Mouse (Mus musculus) heart, postnatal 25 days (tissue): ENCODE data around the gene Rpl12. TPM values are rescaled to one million over a fixed set of nuclear protein-coding genes. Genes with fewer than 3 reads are reported as not detected.

Experiments used
- DNase-seq: peaks from one replicate; pipeline ENCODE4 v3.0.0; 2022; ENCODE audit warnings: low spot score
- intact Hi-C: fragments of 180-260 bp; cut with DNase I; formaldehyde crosslinking; loops from one replicate; pipeline ENCODE4 v1.15.1; 2025
- total RNA-seq, 2 experiments: library from RNA; stranded (reverse); gene quantifications; 2 replicates each; pipeline ENCODE4 v1.2.3; 2021

Rpl12 gene
- 10 to 100 TPM; 54.8 to 58.8 TPM for total RNA-seq

DNA sequence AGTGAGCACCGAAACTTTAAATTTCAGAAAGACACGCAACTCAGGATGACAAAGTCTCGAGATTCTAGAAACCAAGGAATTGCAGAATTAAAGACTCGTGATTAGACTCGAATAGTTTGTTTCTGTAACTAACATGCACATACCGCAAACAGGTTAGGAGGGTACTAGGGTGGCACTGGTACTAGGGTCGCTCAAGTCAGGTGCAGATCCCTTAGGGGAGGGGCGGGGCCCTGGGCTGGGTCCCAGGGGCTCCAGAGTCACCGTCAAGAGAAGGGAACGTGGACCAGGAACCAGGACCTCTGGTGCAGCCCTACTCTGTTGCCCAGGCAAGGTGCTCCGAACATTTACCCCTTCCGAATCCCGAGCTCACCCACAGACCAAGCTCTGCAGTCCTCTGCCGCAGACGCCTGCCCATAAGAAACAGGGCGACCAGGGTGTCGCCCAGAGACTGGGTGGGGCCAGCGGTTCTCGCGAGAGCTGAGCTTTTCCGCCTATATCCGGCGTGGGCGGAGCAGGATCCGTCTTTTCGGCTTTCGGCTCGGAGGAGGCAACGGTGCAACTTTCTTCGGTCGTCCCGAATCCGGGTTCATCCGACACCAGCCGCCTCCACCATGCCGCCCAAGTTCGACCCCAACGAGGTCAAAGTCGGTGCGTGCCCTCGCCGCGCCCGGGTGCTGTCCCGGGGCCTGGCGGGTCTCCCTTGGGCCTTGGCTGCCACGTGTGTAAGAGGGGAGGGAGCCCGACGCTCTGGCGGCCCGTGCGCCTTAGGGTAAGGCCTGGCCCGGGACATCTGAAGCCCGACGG lies at the start of gene Rpl12, which contains the start of gene Lrsam1:
Gene Rpl12, plus strand, starts transcription at position 368 of the 804 bp plus-strand sequence.
Gene Lrsam1, minus strand, starts transcription at position 423 of the 804 bp plus-strand sequence.
- peak; percentile 90 for DNase-seq
- intact Hi-C loops: no loop called here

DNA sequence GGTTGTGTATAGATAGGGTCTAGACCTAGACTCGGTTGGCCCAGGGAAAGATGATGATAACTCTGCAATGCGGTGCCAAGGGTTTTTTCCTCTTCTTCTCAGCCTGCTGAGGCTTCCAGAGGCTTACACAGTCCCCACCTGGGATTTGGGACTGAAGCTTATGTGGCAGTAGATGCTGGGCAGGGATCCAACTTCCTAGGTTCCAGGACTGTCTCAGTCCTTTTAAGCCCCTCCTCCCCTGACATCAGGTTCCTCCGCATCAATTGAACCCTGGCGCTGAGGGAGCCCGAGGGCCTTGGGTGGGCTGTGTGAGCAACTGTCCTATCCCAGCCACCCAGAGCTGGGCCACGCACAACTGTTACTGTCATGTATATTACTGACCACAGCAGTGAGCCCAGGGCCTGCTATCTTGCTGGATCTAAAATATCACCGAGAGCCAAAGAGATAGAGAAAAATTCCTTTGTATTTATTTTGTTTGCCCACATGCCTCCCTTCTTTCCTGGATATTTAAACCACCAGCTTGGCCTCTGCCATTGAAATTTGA lies 49.6 kb upstream of the Rpl12 start:
- intact Hi-C loops: loop anchor here (1.0 to 2.0 kb wide), 2 partner anchors 35 to 46 kb away; partner anchors contain the start of gene Fam129b

DNA sequence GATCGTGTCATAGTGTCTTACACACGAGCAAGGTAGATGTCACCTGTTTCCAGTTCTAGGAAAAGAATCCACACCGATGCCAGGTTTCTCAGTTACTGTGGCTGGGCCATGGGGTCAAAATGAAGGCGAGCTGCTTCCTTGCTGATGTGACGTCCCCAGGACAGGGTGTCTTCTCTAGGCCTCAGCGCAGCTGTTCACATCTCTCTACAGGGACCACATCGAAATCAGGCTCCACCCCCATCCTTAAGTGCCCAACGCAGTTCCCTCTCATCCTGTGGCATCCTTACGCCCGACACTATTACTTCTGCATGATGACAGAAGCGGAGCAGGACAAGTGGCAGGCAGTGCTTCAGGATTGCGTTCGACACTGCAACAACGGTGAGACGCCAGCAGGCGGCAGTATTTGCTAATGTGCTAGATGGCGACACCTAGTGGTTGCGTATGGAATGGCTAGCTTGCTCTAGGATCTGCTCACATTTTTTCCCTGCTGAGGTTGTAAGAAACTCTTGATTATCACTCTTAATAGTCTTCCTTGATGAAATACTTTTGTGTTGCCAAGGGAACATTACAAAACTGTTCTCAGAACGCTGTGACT lies 49.1 kb upstream of the Rpl12 start:
- DNase-seq: peak; percentile 50
- intact Hi-C loops: loop anchor here (1.0 to 2.0 kb wide), 2 partner anchors 36 to 47 kb away; partner anchors contain the start of gene Fam129b

More for the DNA sequence above, 49.6 kb upstream of the Rpl12 start:
- DNase-seq: no peak

DNA sequence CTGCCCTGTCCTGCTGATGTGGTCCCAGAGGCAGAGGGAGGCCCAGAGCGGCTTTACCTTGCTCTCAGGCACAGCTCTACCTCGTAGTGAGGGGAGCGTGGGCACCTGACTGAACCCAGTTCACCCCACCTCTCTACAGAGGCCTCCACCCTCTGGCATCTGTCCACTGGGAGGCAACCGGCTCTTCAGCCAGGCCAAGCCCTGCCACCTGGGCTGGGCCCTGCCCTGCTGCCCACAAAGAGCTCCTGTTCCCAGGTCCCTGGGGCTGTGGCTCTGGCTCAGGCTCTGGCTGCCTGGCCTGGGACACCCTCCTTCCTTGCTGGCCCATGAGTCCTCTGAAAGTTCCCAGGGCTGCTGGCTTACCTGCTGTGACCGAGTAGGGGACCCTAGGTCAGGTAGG lies 47.0 kb upstream of the Rpl12 start:
- no peak for DNase-seq
- intact Hi-C loops: no loop called here

DNA sequence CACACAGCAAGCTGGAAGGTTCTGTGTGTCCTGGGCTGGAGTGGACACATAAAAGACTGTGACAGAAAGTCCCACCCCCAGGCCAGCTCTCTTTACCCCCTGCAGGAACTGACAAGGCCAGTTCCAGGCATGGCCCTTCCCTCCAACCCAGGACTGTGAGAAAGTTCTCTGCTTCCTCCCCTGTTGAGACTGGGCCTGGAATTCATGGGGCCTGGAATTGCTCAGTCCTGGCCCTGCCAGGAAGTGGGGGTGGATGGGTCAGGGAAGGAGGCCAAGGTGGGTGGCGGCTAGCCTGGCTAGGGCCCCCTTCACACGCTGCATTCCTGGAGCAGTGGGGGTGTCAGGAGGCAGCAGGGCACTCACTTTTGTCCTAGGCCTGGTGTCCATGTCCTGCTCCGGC lies 46.5 kb upstream of the Rpl12 start:
- intact Hi-C loops: no loop called here
- peak; percentile 73 for DNase-seq

DNA sequence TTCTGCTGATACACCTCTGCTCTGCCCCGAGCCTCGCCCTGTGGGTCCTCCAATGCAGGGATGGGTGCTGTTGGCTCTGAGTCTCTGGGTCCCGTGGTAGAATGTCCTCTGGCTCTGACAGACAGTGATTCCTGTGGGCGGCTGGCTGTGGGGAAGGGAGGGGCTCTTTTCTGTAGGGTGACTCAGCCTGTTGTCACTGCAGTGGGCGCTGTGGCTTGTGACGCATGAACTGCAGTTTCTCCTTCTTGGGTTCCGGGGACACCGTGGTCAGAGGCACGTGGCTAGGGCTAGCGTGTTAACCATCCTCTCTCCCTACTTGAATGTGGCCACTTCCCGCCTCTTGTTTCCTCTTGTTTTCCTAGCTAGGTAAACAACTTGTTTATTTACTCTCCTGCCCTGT lies 43.8 kb upstream of the Rpl12 start:
- intact Hi-C loops: no loop called here
- peak; percentile 54 for DNase-seq

DNA sequence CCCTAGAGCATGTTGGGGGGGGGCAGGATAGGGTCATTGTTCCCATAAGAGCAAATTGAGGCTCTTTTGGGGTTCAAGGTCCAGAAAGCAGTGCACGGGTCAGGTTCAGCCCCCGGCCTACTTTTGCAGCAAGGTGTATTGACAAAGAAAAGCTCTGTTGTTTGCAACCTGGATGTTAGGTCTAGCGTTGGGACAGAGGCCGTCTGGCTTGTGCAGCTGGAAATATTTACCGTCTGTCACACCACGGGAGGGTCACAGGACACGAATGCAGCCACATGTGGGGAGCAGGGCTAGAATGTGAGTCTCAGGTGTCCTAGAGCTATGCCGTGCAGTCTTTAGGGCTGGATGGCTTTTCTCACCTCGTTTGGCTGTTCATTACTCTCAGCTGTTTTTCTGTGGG lies 43.0 kb upstream of the Rpl12 start:
- intact Hi-C loops: no loop called here
- no peak for DNase-seq

DNA sequence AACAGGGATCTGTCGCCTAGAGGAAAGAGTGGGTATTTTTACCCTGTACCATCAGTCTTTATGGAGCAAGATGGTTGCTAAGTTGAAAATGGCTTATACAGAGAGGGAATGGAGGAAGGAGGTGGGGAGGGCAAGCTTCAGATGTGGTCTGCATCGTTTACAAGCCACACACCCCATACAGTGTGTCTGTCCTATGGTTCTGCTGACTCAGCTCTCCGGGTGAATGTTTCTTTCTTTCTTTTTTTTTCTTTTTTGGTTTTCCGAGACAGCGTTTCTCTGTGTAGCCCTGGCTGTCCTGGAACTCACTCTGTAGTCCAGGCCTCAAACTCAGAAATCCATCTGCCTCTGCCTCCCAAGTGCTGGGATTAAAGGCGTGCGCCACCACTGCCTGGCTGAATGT lies 40.1 kb upstream of the Rpl12 start:
- DNase-seq: no peak
- intact Hi-C loops: no loop called here

DNA sequence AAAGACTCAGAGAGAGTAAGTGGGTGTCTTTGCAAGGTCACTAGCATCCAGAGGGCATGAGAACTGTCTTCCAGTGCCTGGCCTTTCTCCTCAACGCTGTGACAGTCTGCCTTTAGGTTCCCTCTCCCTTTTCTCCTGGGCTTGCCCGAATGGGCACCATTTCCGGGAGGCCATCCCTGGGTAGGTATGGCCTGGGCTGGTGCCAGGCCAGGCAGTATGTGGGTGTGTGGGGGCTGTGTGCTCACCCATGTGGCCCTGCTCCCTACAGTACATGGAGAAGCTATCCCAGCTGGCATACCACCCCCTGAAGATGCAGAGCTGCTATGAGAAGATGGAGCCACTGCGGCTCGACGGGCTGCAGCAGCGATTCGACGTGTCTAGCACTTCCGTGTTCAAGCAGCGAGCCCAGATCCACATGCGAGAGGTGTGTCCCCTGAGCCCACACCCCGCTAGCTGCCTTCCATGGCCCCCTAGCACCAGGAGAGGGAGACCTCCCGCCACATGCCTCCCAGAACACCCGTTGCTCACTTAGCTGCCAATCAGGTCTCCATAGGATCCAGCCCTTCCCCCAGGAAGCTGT lies 39.5 kb upstream of the Rpl12 start:
- intact Hi-C loops: no loop called here
- DNase-seq: no peak

DNA sequence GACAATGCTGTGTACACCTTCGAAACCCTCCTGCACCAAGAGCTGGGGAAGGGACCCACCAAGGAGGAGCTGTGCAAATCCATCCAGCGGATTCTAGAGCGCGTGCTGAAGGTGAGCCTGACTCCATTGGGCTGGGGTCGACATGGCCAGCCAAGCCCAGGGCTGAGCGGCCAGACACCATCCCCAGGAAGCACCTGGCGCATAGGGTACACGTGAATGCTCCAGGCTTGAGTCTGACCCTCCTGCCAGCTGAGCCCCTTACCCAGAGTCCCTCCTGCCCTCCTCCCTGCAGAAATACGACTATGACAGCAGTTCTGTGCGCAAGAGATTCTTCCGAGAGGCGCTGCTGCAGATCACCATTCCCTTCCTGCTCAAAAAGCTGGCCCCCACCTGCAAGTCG lies 38.8 kb upstream of the Rpl12 start:
- DNase-seq: no peak
- intact Hi-C loops: no loop called here

DNA sequence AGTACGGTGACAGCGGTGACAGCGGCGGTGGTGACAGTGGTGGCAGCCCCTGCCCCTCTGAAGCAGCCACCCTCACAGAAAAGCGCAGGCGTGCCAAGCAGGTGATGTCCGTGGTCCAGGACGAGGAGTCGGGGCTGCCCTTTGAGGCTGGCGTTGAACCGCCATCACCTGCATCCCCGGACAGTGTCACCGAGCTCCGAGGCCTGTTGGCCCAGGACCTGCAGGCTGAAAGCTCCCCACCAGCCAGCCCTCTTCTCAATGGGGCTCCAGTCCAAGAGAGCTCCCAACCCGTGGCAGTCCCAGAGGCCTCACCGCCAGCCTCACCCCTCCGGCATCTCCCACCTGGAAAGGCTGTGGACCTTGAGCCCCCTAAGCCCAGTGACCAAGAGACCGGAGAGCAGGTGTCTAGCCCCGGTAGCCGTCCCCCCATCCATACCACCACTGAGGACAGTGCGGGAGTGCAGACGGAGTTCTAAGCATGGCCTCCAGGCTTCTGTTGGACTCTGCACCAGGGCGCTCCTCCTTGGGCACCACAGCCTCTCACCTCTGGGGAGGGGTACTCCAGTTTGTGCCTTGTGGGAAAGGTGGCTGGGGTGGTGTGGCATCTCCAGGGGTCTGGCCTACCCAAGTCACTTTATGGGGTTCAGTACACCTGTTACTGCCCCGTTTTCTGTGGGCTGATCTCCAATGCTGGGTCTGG lies 37.7 kb upstream of the Rpl12 start:
- intact Hi-C loops: no loop called here
- no peak for DNase-seq

DNA sequence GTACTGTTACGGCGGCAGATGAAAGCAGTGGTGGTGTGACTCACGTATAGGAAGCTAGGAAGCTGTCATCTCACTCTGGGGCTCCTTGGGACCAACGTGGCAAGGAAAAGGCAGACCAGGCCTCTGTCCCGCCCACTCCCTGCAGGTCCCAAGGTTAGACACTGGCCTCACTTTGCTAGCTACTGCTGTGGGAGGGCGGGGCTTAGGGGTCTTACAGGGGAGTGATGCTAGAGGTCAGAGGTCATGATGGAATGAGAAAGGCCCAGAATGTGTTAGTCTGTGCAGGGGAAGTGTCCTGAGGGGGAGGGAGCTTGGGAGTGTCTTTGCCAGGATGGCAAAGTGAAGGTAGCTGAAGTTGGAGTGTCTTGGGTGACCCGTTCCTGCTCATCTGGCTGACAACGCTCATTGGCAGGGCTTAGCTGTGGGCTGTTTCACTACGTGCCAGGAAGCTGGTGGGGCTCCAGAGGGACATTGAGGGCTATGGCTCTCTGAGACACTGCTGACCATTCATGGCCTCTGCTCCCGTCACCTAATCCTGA lies 37.0 kb upstream of the Rpl12 start:
- intact Hi-C loops: no loop called here
- no peak for DNase-seq

DNA sequence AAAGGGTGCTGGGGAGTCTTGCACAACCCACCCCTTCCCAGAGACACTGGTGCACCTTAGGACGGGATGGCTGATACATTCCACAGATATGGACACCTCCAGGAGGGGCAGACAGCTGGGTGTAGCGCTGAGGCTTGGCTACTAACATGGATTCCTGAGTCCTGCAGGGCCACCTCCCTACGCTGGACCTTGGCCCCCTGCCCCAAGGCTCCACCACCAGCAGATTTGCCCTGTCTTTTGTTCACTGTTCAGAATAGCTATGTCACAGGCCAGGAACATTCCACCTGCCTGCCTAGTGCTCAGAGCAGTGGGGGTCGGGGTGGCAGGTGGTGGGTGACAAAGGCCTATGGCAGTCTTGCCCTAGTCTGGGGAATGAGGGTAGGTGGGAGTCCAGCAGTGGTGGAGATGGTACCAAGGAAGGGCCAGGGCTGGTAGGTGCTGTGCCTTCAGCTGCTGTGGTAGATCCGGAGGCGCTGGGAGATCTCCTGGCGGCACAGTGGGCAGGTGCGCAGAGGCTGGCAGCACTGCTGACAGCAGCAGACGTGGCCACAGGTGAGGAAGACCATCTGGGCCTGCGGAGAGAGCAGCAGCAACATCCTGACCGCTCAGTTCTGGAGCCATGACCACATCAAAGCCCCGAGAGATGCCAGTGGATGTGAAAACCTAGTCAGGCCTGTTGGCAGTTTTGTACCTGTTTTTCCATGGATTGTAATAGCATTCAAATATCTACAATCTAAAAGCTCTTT lies 34.9 kb upstream of the Rpl12 start:
- no peak for DNase-seq
- intact Hi-C loops: loop anchor here (5.0 kb wide), 1 partner anchor 109 kb away; no protein-coding TSS in a partner anchor

DNA sequence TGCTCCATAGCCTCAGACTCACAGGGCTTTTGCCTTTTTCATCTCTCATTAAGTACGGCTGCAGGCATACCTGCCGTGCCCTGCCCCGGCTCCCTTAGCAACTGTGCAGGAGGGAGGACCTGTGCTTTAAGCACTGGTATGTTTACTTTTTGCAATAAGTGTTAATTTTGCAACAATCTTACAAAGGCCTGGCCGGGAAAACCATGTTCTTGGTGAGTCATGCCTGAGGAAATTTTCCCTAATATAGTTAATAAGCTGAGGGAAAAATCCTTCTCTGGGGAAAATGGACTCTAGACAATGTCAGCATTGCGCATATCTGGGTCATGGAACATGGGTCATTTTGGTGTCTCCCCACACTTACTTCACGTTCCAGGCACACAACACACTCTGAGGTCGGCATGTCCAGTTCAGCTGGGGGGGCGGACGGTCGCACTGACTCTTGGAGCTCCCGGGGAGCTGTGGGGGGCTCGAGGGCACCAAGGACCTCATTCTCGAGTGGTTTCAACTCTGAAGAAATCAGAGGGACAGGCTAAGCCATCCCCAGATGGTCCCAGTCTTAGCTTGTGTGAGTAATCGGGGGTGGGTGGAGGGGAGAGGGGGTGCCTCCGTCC lies 33.6 kb upstream of the Rpl12 start:
- intact Hi-C loops: loop anchor here (1.0 to 5.0 kb wide), 2 partner anchors 63 to 110 kb away; no protein-coding TSS in a partner anchor

DNA sequence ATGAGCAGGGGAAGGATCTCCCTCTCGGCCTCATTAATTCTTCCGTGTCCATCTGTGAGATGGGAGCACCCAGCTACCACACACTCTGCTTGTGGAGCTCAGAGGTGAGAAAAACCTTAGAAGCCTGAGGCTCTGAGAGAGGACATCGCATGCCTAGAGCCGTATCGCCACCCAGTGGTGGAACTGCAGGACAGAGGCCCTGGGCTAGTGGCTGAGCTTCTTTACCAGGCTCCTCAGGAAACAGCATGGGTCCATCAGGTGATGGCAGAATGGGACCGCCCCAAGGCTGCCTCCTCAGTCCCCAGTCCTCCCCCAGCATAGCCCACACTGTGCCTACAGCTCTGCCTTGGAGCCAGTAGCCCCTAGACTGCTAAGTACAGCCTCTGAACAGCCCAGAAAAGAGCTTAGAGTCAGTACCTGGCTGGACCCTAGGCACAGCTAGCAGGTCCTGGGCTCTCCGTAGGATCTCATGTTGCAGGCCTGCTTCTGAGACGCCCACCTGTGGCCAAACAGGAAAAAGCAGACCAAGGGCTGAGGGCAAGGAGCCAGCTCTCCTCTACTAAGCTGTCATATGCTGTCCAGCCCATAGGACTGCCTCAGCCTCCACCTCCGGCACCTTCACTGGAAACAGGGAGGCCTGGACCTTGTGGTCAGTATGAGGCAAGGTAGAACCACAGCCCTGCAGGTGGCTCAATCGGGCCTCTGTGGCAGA lies 33.0 kb upstream of the Rpl12 start:
- intact Hi-C loops: loop anchor here (1.0 to 5.0 kb wide), 2 partner anchors 64 to 111 kb away; no protein-coding TSS in a partner anchor
- peak; percentile 56 for DNase-seq

More for the DNA sequence above, 33.6 kb upstream of the Rpl12 start:
- DNase-seq: no peak

DNA sequence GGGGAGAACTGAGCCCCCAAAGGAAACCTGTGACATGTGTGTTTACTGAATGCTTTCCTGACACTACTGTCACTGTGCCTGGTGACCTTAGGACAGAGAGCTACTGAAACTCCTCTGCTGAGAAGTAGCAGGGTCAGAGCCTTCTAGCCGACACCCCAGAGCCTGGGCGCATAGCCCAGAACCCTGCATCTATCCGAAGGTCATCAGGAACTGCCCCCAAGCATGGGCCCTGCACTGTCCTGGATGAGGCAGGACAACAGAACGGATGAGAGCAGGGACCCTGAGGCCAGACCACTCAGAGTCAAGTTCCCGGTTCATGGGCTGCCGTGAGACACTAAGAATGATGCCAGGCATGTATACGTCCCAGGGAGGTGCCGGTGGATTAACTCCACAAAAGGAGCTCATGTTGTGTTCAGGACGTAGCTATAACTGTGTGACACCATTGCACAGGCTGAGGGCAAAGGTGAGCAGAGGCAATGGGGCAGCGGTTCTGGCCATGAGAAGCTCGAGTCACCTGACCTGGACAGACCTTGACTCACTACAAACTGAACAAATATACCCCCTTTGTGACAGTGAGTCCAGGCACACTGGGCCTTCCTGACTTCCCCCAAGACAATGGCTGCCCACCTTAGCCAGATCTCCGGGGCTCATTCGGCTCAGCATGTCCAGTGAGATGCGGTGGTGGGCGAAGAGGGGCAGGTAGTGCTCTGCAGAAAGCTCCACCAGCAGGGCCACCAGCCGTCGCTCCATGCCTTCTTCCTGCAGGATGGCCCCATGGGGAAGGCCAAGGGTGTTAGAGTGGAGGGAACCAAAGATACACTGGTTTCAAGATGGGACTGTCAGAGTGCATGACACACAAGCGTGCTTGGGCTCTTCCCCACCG lies 32.2 kb upstream of the Rpl12 start:
- intact Hi-C loops: loop anchor here (1.0 to 5.0 kb wide), 2 partner anchors 65 to 112 kb away; no protein-coding TSS in a partner anchor
- no peak for DNase-seq

DNA sequence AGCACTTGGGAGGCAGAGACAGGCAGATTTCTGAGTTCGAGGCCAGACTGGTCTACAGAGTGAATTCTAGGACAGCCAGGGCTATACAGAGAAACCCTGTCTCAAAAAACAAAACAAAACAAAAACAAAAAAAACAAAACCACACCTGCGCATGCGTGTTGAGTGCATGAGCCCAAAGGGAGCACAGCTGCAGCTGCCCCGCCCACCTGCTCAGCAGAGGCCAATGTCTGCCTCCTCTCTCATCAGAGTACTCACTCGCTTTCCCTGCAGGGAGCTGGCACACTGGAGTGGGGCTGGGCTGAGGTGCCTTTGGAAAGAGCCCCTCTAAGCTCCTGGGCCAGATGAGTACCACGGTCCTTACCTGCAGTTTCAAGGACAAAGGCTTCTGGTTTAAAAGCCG lies 29.6 kb upstream of the Rpl12 start:
- intact Hi-C loops: no loop called here
- no peak for DNase-seq
